Mouse (Mus musculus) megakaryocyte, embryonic 14.5 days (primary cell): ENCODE results near the gene Gm20479.

Experiments used
- FLI1 ChIP-seq: IDR thresholded peaks from 2 replicates; pipeline ENCODE4 v1.6.1; 2012; ENCODE audit warnings: low read length, inconsistent platforms, mixed read lengths
- GATA1 ChIP-seq: IDR thresholded peaks from 3 replicates; pipeline ENCODE4 v1.6.1; 2012; ENCODE audit warnings: mixed read lengths, low read length, inconsistent platforms, borderline replicate concordance

GRCm38 (mm10) chr7:27381560-27381959 is 24.3 kb upstream of the Gm20479 start:
- TF ChIP-seq GATA1: no peak
- TF ChIP-seq FLI1: no peak
